Mouse (Mus musculus) midbrain, embryonic 12.5 days (tissue): ENCODE data around the gene Gm20388. TPM values are rescaled to one million over a fixed set of nuclear protein-coding genes. Genes with fewer than 3 reads are reported as not detected.

Source experiments
- ATAC-seq: fragments of 200-750 bp; cut with Nextera tagmentation; 2 replicates; pipeline ENCODE4 v1.8.0; 2017; ENCODE audit warnings: low read depth, moderate TSS enrichment, moderate library complexity; ENCODE audit not compliant: low FRiP score
- H3K27ac ChIP-seq: fragments of 300-500 bp; sonication (generic); replicated peaks from 2 replicates; pipeline ENCODE4 v1.5.1; 2016; ENCODE audit warnings: mild to moderate bottlenecking
- H3K27me3 ChIP-seq: fragments of 300-500 bp; sonication (generic); 2 replicates; pipeline ENCODE4 v1.6.1; 2016; ENCODE audit warnings: mild to moderate bottlenecking
- H3K36me3 ChIP-seq: fragments of 300-500 bp; sonication (generic); 2 replicates; pipeline ENCODE4 v1.6.1; 2016
- H3K4me1 ChIP-seq: fragments of 300-500 bp; sonication (generic); 2 replicates; pipeline ENCODE4 v1.6.1; 2016
- H3K4me2 ChIP-seq: fragments of 300-500 bp; sonication (generic); replicated peaks from 2 replicates; pipeline ENCODE4 v1.6.1; 2016; ENCODE audit warnings: mild to moderate bottlenecking, moderate library complexity
- H3K4me3 ChIP-seq: fragments of 300-500 bp; sonication (generic); 2 replicates; pipeline ENCODE4 v1.5.1; 2016; ENCODE audit warnings: mild to moderate bottlenecking
- H3K9ac ChIP-seq: fragments of 300-500 bp; sonication (generic); replicated peaks from 2 replicates; pipeline ENCODE4 v1.6.1; 2016; ENCODE audit warnings: mild to moderate bottlenecking, moderate library complexity
- H3K9me3 ChIP-seq: fragments of 300-500 bp; sonication (generic); 2 replicates; pipeline ENCODE4 v1.6.1; 2016; ENCODE audit warnings: mild to moderate bottlenecking
- WGBS: fragments of 180-500 bp; shearing (Covaris S2); methylation state at CpG from one replicate; pipeline ENCODE4 v1.1.7; 2016; 5-methylcytosine and 5-hydroxymethylcytosine counted together
- polyA plus RNA-seq: library from polyadenylated mRNA; unstranded; fragments of >200 nt; fragmentation: Nextera tagmentation; extraction: Ambion mirVana; gene quantifications from 2 replicates; pipeline ENCODE4 v1.2.1, GENCODE M21; 2016

Gene Gm20388
- polyA plus RNA-seq, 1 experiment from 2014 or later, result not detected

DNA sequence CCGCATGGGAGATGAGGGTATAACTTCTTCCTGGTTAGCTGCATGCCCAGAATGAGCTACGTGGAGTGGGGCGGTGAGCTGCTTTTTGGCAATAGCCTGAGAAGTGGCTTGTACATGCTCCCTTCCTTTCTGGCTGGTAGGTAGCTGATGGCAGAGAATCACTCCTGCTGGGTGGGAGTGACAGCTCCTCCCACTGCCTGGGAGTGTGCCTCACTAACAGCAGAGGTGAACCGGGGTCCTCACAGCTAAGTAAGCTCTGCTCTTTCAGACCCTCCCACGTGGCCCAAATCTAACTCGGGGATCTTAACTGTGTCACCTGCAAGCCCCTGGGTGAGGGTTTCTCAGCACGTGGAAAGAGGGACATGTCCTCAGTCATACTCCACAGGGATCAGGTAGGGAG is 3321.9 kb downstream of the Gm20388 start:
- 51% methylated on average over 7 of the region's 7 CpGs for whole genome bisulfite sequencing
- ATAC-seq, result no peak
- H3K9me3 ChIP-seq, result no peaks in the 10 kb centered on the region

DNA sequence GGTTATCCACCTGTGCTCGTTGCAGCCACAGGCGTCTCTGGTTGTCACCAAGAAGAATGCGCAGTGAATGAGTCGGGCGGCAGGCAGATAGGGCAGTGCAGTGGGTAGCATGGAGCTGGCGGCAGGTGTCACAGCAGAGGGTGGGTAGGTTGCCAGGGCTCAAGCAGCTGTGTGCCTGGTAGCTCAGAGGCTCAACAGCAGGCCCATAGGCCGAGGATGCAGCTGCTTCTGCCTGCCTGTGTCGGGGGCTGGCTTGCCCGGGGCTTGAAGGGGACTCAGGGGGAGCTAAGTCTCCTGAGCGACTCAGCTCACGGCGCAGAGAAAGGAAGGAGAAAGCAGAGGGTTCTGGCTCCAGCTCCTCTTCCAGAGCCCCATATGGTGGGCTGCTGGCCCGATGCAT is 3322.7 kb downstream of the Gm20388 start:
- H3K27me3 ChIP-seq, result peaks cover 42% of the 10 kb centered on the region
- peaks cover 22% of the 10 kb centered on the region for H3K4me1 ChIP-seq
- H3K36me3 ChIP-seq, result peaks cover 12% of the 10 kb centered on the region
- H3K4me2 ChIP-seq, result no peak overlapping the region
- WGBS, result 59% methylated on average over 13 of the region's 13 CpGs
- H3K9ac ChIP-seq, result no peak overlapping the region
- H3K4me3 ChIP-seq, result no peak overlapping the region
- H3K27ac ChIP-seq, result no peak overlapping the region
- ATAC-seq, result no peak
- H3K9me3 ChIP-seq, result no peaks in the 10 kb centered on the region

More for the DNA sequence above, 3321.9 kb downstream of the Gm20388 start:
- Histone ChIP-seq H3K4me1 (peaks cover 22% of the 10 kb centered on the region), H3K27ac (no peak overlapping the region), H3K9ac (no peak overlapping the region), H3K27me3 (peaks cover 42% of the 10 kb centered on the region), H3K4me2 (no peak overlapping the region), H3K4me3 (no peak overlapping the region), H3K36me3 (peaks cover 20% of the 10 kb centered on the region)

DNA sequence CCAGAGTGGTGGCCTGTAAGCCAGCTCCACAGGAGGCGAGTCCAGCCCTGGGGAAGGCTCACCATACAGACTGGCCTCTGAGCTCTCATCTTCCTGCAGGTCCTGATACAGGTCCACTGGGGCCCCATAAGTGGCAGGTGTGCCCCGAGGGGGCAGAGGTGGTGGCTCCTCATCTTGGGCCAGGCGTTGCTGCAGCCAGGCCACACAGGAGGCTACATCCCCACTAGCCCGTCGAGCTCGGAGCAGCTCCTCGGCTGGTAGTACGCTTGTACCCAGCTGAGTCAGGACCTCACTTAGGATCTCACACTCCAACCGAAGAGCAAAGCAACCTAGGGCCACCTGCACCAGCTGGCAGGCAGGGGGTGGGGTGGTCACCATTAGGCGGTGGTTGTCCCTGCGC is 3323.1 kb downstream of the Gm20388 start:
- H3K27ac ChIP-seq, result no peak overlapping the region
- H3K4me3 ChIP-seq, result no peak overlapping the region
- peaks cover 22% of the 10 kb centered on the region for H3K4me1 ChIP-seq
- H3K9me3 ChIP-seq, result no peaks in the 10 kb centered on the region
- no peak overlapping the region for H3K4me2 ChIP-seq
- ATAC-seq, result no peak
- H3K9ac ChIP-seq, result no peak overlapping the region
- peaks cover 42% of the 10 kb centered on the region for H3K27me3 ChIP-seq
- peaks cover 7% of the 10 kb centered on the region for H3K36me3 ChIP-seq
- WGBS, result 81% methylated on average over 11 of the region's 11 CpGs

DNA sequence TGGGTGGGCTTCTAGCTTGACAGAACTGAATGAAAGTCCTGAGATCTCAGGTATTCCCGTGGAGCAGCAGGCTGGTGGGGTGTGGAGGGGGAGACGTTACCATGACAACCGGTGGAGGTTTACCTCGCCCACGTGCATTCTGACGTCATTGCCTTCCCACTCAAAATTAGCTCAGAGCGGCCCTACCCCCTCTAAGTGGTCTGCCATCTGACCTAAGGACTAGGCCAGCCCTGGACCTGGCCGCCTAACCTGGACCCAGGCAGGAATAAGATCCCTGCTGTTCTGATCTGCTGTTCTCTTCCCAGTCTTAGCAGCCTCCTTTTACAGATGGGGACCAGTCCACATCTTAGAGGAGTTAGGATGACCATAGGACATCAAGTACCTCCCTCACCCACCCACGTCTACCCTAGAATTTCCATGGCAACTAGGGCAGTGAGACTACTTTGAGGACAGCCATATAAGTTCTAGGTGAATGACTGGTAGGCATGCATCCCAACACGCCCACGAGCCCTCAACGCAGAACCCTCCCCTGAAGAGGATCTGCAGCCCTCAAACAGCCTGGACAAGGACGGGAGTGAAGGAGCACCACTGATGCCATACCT is 3324.4 kb downstream of the Gm20388 start:
- Histone ChIP-seq H3K4me2 (peak overlapping the region; percentile 82), H3K27ac (no peak overlapping the region), H3K36me3 (no peaks in the 10 kb centered on the region), H3K9me3 (no peaks in the 10 kb centered on the region), H3K27me3 (peaks cover 42% of the 10 kb centered on the region), H3K9ac (peak overlapping the region; percentile 59), H3K4me3 (peak overlapping the region; percentile 46), H3K4me1 (peaks cover 22% of the 10 kb centered on the region)
- no peak for ATAC-seq
- WGBS, result 41% methylated on average over 13 of the region's 13 CpGs

DNA sequence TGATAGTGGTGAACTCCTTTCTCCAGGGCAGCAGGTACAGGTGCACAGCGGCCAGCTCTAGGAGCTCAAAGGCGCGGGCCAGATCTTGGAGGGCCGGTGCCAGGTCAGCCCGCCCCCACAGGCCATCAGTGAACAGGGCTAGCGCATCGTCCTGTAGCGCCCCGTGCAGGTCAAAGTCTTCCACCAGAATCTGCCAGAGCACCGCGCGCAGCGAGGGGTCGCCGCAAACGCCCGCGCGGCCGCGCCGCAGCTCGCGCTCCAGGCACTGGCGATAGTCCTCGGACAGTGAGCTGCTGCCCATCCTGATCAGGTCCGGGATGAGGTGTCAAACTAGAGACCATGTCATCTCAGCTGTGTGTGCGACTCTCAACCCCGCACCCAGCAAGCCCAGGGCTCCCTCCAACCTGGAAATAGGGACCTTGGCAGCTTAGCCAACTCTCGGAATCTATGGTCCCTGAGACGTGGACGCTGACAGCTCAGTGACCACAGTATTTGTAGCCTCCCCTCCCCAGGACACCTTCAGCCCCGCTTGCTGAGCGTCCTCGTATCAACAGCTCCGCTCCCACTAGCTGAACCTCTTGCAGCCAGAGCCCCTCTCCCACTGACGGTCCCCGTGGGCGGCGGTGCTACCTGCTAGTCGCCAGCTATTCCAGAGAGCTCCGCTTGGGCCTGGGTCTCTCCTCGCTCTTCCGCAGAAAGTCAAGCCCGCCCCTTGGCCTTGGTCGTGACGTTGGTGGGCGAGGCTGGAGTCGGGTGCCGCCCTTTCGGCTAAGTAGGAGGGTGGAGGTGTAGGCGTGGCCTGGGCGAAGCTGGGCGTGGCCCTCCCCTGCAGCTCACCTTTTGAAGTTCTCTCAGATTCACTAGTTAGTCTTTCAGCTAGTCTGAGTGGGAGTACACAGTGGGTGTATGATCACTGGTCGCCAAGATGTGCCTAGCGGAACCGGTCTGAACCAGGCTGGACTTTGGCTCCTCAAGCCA is 3325.2 kb downstream of the Gm20388 start, which contains the start of gene Spata2l:
TSS of gene Spata2l (minus strand) at position 714 of the 978 bp plus-strand sequence.
- Histone ChIP-seq H3K9ac (peak within 1 kb of the TSS; percentile 59), H3K27me3 (peaks cover 42% of the 10 kb centered on the region), H3K4me2 (peak within 1 kb of the TSS; percentile 82), H3K9me3 (no peaks in the 10 kb centered on the region), H3K4me3 (peak within 1 kb of the TSS; percentile 46), H3K4me1 (peaks cover 22% of the 10 kb centered on the region), H3K27ac (no peak within 1 kb of the TSS), H3K36me3 (no peaks in the 10 kb centered on the region)
- WGBS, result 2% methylated on average over 57 of the region's 57 CpGs
- ATAC-seq, result peak; percentile 75

DNA sequence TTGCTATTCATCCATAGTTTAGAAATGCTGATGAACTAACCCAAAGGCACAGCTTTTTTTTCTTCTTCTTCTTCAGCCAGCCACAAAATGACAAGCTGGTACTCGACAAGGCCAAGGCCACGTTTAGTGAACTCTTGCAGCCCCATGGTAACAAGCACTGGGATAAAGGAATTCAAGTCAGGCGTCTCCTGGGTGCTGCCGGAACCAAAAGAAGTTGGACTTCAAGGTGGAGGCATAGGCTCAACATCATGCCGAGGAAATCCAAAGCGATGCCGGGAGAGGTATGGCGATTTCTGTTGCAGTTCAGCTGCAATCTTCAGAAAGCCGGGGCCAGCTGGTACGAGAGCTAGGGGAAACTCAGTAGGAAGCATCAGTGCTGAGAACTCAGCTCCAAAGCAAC is 3328.8 kb downstream of the Gm20388 start:
- Histone ChIP-seq H3K9ac (no peak overlapping the region), H3K9me3 (no peaks in the 10 kb centered on the region), H3K4me1 (peaks cover 21% of the 10 kb centered on the region), H3K27me3 (peaks cover 24% of the 10 kb centered on the region), H3K4me3 (no peak overlapping the region), H3K36me3 (peaks cover 30% of the 10 kb centered on the region), H3K27ac (no peak overlapping the region), H3K4me2 (no peak overlapping the region)
- WGBS, result 84% methylated on average over 10 of the region's 10 CpGs
- ATAC-seq, result no peak

DNA sequence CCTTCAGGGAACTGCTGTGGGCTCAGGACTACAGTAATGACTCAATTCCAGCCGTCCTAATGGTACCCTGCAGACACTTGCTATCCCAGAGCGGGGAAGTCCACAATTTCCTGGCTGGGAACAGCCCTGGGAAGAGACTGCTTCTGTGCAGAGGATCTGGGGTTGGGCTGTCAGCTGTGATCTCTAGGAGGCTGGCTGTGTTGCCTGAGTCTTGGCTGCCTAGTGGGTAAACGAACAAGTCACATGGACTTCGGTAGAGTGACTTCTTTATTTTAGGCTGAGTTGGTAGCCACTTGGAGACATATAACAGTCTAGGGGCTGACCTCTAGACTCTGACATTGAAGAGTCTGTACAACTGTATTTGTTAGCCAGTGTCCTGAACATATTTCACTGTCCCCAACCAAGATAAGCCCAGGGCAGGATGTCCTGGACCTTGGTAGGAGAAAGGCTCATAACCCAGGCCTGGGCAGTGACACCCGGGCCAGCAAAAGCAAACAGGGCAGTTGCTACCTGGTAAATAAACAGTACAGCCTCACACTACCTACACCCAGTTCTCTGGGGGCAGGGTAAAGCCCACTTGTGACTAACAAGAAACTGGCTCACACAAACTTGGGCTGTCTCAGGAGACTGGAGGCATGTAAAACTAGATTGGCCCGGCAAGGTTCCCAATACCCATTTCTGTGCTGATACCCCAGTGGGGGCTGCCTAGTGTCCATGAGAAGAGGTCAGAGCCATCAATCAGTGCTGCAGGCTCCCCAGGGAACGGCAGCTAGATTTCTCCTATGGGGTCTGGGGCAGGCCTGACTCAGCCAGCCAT is 3331.7 kb downstream of the Gm20388 start:
- no peak overlapping the region for H3K9ac ChIP-seq
- H3K4me2 ChIP-seq, result no peak overlapping the region
- no peaks in the 10 kb centered on the region; the same call in 1 of the 2 replicates for H3K27me3 ChIP-seq
- WGBS, result 93% methylated on average over 7 of the region's 7 CpGs
- peaks cover 59% of the 10 kb centered on the region for H3K36me3 ChIP-seq
- H3K9me3 ChIP-seq, result no peaks in the 10 kb centered on the region
- H3K4me1 ChIP-seq, result no peaks in the 10 kb centered on the region
- H3K27ac ChIP-seq, result no peak overlapping the region
- ATAC-seq, result no peak
- no peak overlapping the region for H3K4me3 ChIP-seq

DNA sequence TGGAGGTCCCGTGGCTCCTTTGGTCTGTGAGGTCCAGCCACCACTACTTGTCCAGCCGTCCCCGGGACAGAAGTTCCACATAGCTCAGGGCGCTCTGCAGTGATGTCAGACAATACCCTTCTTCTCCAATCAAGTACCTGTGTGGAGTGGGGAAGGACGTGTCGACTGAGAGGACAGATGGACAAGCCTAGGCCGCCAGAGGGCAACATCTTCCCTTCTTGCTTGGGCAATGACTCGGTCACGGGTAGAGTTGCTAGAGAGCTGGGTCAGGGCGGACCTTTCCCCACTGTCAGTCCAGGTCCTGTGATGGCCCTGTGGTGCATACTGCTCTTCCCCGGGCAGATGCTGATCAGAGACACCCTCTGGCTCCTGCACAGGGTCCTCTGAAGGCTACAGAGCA is 3332.4 kb downstream of the Gm20388 start:
- H3K27ac ChIP-seq, result no peak overlapping the region
- 67% methylated on average over 11 of the region's 11 CpGs for WGBS
- H3K27me3 ChIP-seq, result no peaks in the 10 kb centered on the region; the same call in 1 of the 2 replicates
- H3K9me3 ChIP-seq, result no peaks in the 10 kb centered on the region
- peaks cover 67% of the 10 kb centered on the region for H3K36me3 ChIP-seq
- H3K9ac ChIP-seq, result no peak overlapping the region
- H3K4me3 ChIP-seq, result no peak overlapping the region
- no peak for ATAC-seq
- H3K4me2 ChIP-seq, result no peak overlapping the region
- H3K4me1 ChIP-seq, result no peaks in the 10 kb centered on the region

DNA sequence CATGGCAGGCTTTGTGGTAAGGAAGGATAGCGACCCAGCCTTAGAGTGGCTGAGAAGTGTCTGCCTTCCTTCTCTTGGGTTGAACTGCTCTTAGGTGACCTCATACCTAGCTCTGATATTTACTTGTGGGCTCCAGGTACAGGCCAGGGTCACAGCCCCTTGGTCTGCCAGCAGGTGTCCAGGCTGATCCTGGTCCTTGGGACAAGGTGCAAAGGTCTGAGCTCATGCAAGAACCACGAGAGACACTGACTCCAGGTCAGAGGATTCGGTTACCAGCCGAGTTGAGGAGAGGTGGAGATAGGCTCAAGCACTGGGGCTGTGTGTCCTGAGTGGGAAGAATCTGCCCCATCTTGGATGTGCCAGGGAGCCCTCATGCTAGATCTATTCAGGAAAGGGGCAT is 3333.7 kb downstream of the Gm20388 start:
- over 99% methylated on average over 4 of the region's 4 CpGs for WGBS
- no peaks in the 10 kb centered on the region for H3K4me1 ChIP-seq
- no peaks in the 10 kb centered on the region for H3K9me3 ChIP-seq
- no peak overlapping the region for H3K4me3 ChIP-seq
- no peak overlapping the region for H3K4me2 ChIP-seq
- peaks cover 80% of the 10 kb centered on the region for H3K36me3 ChIP-seq
- no peak overlapping the region for H3K9ac ChIP-seq
- ATAC-seq, result no peak
- no peaks in the 10 kb centered on the region for H3K27me3 ChIP-seq
- H3K27ac ChIP-seq, result no peak overlapping the region

DNA sequence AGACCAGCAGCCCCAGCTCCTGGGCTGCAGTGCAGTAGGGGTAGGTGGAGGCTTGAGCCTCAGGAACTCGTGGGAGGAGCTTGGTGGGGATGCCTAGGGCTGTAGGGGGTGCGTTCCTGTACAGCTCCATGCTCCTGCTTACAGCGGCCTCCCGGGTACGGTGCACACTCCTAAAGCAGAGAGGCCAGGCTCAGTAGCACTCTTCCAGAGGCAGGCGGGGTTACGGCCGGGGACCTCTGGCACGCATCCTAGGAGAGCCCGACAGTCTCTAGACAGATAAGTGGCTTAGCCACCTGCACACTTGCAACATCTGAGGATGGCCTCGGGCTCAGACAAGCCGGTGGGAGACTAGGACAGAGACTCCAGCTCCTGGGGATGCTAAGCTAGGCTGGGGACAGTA is 3334.9 kb downstream of the Gm20388 start:
- peaks cover 90% of the 10 kb centered on the region for H3K36me3 ChIP-seq
- WGBS, result 90% methylated on average over 12 of the region's 12 CpGs
- no peaks in the 10 kb centered on the region for H3K9me3 ChIP-seq

DNA sequence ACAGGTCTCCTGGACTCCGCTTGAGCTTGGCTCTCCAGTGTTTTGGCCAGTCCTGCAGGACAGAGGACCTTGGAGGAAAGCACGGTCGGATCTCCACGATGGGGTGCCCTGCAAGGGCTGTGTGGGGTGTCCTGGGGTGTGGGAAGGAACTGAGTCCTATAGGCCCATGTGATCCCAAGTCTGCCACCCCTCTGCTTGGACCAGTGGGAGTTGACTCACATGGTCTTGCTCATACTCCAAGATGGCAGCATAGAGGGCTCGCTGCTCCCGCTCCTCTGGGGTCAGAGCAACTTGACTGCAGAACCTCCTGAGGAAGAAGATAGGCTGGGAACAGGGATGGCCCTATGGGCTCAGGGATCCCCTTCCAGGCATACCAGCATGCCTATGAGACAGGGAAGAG is 3337.1 kb downstream of the Gm20388 start:
- 94% methylated on average over 6 of the region's 6 CpGs for WGBS
- ATAC-seq, result no peak
- Histone ChIP-seq H3K4me3 (no peak overlapping the region), H3K27ac (no peak overlapping the region), H3K4me2 (no peak overlapping the region), H3K4me1 (peaks cover 3% of the 10 kb centered on the region), H3K36me3 (peaks cover 86% of the 10 kb centered on the region), H3K9ac (no peak overlapping the region), H3K9me3 (no peaks in the 10 kb centered on the region), H3K27me3 (no peaks in the 10 kb centered on the region)

More for the DNA sequence above, 3334.9 kb downstream of the Gm20388 start:
- Histone ChIP-seq H3K27me3 (no peaks in the 10 kb centered on the region), H3K4me3 (no peak overlapping the region), H3K4me2 (no peak overlapping the region), H3K9ac (no peak overlapping the region), H3K27ac (no peak overlapping the region), H3K4me1 (no peaks in the 10 kb centered on the region)
- ATAC-seq, result no peak
